Mouse (Mus musculus) neural tube, embryonic 10.5 days (tissue): ENCODE data around the gene Gm8356.
"Not testable (repeated sequence)": the region's sequence is repeated elsewhere in the genome, so short reads cannot be mapped to it uniquely, and the experiment has no call there.

ENCODE experiments used
- DNase-seq: peaks from one replicate; pipeline ENCODE4 v3.0.0-alpha.2; 2017; ENCODE audit warnings: low spot score; ENCODE audit errors: extremely low spot score

Gene Gm8356

DNA sequence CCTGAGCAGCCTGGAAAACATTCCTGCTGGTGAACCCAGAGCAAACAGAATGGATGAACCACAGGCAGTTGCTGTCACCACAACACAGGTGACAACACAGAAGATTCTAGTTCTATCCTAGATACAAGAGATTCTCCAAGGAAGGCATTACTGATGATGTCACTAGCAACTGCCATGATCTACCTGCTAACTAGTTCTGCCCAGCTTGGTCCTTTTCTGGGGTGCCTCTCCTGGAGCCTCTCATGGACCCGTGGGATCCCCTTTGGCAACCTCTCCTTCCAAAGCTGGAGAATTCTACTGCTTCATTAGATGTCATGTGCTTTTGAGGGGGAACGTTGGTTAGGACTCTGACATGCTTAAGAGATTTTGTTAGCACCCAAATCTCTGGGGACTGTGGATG, at the start of gene Gm8356:
Gene Gm8356, minus strand, starts transcription at position 101 of the 400 bp plus-strand sequence.
- not testable (repeated sequence) for DNase-seq

- not testable (repeated sequence) for DNase-seq
These were observed 50.8 kb downstream of the Gm8356 start for GRCm38 (mm10) chr14:6486331-6486730.

DNA sequence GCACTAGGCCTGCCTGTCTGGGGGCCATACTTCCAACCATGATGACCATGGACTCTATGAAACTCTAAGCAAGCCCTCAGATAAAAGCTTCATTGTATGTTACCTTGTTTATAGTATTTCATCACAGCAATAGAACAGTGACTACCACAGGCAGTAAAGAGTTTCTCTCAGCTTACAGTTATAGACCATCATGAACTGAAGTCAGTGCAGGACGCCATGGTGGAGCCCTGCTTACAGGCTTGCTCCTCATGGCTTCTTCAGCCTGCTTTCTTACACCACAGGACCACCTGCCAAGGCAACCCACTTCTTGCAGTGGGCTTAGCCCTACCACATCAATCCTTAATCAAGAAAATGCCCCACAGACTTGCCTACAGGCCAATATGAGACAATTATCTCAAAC, 51.5 kb downstream of the Gm8356 start:
- not testable (repeated sequence) for DNase-seq

GRCm38 (mm10) chr14:6482126-6482525, 55.0 kb downstream of the Gm8356 start:
- DNase-seq: not testable (repeated sequence)
